Mouse (Mus musculus): ENCODE results near the gene Sult2b1. TPM values are rescaled to one million over a fixed set of nuclear protein-coding genes. Genes with fewer than 3 reads are reported as not detected.

The Sult2b1 gene
- total RNA-seq, 2 experiments from 2014 or later, result 7.1 to 9.7 TPM

DNA sequence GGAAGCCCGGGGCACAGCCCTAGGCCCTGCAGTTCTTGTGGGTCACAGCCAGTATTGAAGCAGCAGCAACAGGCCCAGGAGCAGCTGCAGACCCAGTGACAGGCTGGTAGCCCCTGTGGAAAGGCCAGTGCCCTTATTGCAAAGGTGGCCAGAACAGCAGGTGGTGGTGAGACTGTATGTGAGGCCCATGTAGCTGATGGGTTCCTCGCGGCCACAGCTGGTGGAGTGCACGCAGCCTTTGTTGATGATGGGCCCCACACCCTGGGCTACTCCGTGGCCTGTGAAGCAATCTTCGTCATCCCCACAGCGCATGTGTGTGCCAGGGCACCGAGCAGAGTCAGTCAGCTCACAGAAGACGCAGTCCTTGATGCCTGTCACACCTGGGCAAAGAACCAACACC, 59.3 kb downstream of the Sult2b1 start:
- H3K4me3 ChIP-seq, result no peak overlapping the region
- H3K27ac ChIP-seq, result no peak overlapping the region
- DNase-seq (ENCODE audit: low spot score in 2 of 2), result no peak
- TF ChIP-seq CTCF (conservative IDR thresholded peaks at IDR 0.05), result no peak

DNA sequence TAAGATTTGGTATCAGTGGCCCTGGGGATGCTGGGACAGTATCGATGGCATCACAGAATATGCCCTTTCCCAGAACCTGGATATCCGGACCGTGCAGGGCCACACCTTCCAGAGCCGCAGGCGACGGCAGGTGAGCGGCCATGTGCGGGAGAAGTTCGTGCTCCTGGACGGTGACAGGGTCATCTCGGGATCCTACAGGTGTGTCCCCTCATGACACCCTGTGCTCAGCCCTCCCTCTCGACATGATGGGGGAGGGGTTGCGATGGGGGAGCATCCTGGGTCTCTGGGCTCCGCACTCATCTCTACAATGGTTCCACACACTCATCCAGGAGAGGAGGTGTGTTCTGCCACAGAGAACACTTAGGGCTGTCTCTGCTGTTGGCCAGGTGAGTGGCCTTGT, 60.7 kb downstream of the Sult2b1 start:
- H3K4me3 ChIP-seq, result no peak overlapping the region
- no peak overlapping the region for H3K27ac ChIP-seq
- DNase-seq (ENCODE audit: low spot score in 2 of 2), result no peak
- no peak for TF ChIP-seq CTCF (conservative IDR thresholded peaks at IDR 0.05)

DNA sequence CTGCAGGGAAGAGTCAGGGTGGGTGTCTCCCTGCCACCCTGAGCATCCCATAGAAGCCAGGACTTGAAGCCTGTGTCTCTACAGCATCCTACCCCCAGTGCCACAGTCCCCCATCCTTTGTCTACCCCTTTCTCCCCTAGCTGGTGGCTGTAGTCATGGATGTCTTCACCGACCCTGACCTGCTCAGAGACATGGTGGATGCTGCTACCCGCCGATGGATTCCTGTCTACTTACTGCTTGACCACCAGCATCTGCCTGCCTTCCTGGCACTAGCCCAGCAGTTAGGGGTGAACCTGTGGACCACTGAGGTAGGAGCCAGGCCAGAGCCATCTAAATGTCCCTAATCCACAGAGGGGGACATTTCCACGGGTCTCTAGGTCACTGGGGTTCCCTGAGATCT, 61.2 kb downstream of the Sult2b1 start:
- no peak for TF ChIP-seq CTCF (conservative IDR thresholded peaks at IDR 0.05)
- Histone ChIP-seq H3K27ac (no peak overlapping the region), H3K4me3 (no peak overlapping the region)
- DNase-seq (ENCODE audit: low spot score in 2 of 2), result no peak

DNA sequence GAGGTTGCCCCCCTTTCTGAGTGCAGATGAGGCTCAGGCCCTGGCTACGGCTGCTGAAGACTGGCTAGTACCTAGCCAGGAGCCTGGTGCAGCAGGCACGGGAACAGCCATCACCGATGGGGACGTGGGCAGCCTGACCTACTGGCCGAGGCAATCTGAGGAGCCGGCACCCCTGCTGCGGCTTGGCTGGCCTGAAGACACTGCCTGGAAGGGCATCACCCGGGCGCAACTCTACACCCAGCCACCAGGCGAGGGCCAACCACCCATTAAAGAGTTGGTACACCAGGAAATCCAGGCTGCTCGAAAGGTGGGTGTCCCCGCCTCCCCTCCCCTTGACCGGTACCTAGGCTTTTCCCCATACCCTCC, 62.1 kb downstream of the Sult2b1 start:
- Histone ChIP-seq H3K27ac (0 out of 2 replicates have a peak overlapping the region, but pooled peaks have one; percentile 36), H3K4me3 (no peak overlapping the region)
- TF ChIP-seq CTCF (conservative IDR thresholded peaks at IDR 0.05), result 0 out of 2 replicates have a peak, but pooled peaks have one; percentile 17
- no peak for DNase-seq (ENCODE audit: low spot score in 2 of 2)

DNA sequence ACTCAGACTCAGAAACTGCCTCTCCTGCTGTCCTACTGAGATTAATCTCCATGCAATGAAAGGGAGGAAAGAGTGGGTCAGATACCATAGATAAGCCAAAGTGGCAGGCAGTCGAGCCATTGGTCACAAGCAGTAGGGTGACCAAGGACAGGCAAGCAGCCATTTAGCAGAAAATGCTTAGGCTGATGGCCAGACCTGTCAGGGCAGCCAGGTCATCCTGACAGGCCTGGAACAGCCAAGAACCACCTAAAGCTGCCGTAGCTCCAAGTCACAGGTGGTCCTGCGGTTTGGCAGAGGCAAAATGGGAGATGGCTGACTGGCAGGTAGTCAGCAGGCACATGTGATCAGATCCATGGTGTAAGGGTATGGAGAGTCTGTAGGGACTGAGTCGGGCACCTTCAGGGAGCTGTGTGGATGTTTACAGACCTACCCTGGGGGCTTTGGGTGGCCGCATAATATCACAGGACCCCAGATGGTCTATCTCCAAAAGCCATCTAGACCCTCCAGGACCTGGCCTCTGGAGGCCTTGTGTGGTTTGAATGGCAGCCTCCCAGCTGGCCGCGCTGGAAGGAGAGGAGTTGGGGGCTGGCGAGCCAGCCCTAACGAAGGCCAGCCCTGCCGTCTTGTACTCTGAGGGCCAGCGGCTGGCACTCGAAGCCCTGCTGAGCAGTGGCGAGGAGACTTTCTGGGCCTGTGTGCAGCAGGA, 62.7 kb downstream of the Sult2b1 start:
- DNase-seq (ENCODE audit: low spot score in 2 of 2), result no peak
- no peak overlapping the region for H3K4me3 ChIP-seq
- H3K27ac ChIP-seq, result no peak overlapping the region
- no peak for TF ChIP-seq CTCF (conservative IDR thresholded peaks at IDR 0.05)

DNA sequence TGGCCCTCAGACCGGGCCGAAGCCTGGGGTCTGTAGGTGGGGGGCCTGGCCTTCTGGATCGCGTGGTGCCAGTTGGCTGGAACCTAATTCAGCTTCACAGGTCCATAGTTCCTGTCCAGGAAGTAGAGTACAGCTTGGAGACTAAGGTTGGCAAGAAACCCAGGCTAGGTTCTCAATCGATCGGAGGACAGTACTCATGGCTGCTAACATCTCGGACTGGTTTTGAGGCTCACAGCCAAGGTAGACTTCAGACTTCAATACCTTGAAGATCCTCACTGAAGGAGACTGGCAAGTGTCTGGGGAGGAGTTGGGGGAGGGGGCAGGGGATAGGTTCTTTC, 63.3 kb downstream of the Sult2b1 start:
- Histone ChIP-seq H3K27ac (no peak overlapping the region), H3K4me3 (no peak overlapping the region)
- no peak for TF ChIP-seq CTCF (conservative IDR thresholded peaks at IDR 0.05)
- DNase-seq (ENCODE audit: low spot score in 2 of 2), result no peak

DNA sequence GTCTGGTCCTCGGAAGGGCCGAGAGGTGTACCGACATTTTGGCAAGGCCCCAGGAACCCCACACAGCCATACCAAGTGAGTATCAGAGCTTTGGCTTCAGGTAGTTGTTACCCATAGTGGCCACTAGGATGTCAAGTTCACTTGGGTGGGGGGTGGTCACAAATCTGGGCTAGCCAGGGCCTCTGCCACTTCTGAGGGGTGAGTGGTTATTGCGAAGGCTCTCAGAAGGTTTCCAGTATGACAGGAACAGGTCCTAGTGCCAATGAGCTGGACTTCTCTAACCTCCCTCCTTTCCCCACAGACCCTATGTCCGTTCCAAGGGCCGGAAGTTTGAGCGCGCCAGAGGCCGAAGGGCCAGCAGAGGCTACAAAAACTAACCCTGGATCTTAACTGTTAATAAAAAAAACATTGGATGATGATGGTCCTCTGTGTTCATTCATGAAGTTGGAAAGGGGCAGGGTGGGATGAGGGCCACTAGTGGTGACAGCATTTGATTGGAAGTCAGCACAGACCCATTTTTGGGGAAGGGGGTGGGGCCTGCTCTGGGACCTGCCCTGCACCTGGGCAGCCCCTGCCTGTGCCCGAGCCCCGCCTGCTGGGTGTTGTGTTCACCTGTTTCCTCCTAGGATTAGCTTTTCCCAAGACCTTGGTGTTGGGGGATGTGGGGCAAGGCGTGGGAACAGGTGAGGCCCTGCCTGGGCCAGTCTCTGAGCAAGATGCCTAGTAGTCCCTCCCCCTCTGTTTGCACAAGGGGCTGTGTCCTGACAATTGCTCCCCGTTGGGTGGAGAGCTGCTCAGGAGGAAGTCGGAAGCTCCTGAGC, 63.8 kb downstream of the Sult2b1 start, which contains the start of gene Fam83e:
Fam83e (plus strand) TSS at position 800 of the 821 bp plus-strand sequence.
- TF ChIP-seq CTCF (conservative IDR thresholded peaks at IDR 0.05), result peak; percentile 56
- no peak within 1 kb of the TSS for H3K4me3 ChIP-seq
- no peak within 1 kb of the TSS for H3K27ac ChIP-seq
- no peak for DNase-seq (ENCODE audit: low spot score in 2 of 2)

DNA sequence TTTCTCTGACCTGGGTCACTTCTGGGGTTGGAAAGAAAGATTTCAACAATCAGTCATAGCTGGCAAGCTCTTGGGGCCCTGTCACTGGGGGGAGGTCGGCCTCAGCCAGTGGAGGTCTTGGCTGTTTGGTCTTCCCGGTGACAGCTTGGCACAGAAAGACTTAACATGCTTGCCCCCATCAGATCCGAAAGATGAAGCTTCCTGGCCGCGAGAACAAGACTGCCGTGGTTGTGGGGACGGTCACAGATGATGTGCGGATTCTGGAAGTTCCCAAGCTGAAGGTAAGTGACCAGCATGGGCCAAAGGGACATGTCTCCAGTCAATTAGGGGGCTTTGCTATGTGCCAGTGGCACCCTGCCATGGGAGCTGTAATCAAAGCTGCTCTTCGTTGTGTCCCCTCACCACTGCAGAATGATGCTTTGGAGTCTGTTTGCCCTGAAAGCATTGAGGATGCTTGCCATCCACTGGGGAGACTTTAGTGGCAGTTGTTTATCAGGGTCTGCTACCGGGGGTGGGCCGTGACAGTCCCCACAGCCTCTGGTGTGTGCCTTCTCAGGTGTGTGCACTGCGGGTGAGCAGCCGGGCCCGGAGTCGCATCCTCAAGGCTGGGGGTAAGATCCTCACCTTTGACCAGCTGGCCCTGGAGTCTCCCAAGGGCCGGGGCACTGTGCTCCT, 64.6 kb downstream of the Sult2b1 start:
- no peak overlapping the region for H3K4me3 ChIP-seq
- no peak for DNase-seq (ENCODE audit: low spot score in 2 of 2)
- TF ChIP-seq CTCF (conservative IDR thresholded peaks at IDR 0.05), result no peak
- H3K27ac ChIP-seq, result no peak overlapping the region

DNA sequence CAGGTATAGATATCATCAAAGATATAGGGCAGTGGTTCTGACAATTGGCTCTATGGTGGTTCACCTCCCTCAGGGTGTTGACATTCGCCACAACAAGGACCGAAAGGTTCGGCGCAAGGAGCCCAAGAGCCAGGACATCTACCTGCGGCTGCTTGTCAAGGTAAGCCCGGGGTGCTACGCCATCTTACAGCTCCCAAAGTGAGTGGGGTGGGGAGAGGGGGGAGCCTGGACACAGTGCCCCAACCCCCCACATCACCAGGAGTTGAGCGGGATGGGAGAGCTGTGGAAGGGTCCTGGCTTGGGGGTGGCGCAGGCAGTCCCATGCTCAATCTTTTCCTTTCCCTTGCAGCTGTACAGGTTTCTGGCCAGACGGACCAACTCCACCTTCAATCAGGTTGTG, 65.3 kb downstream of the Sult2b1 start:
- peak overlapping the region; percentile 80 for H3K4me3 ChIP-seq
- DNase-seq (ENCODE audit: low spot score in 2 of 2), result no peak
- no peak for TF ChIP-seq CTCF (conservative IDR thresholded peaks at IDR 0.05)
- peak overlapping the region; percentile 97; the same call in 1 of the 2 replicates for H3K27ac ChIP-seq

DNA sequence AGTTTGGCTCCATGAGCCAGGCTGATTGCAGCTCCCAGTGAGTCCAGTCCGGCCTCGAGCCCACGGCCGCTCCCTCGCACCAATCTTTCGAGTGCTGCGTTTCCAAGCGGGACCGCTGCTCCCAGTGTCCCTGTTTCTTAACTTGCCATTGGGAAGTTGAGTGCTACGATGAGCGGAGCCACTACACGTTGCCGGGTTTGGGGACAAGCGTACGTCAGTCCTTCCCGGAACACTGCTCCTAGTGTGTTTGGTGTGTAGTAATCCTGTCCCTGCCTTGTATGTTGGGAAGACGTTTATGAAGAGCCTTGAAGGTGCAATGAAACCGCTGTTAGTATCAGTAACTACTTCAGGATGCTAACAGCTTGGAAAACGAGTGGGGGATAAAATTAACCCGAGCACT, 66.1 kb downstream of the Sult2b1 start:
- peak overlapping the region; percentile 80 for H3K4me3 ChIP-seq
- TF ChIP-seq CTCF (conservative IDR thresholded peaks at IDR 0.05), result no peak
- peak overlapping the region; percentile 97 for H3K27ac ChIP-seq
- no peak for DNase-seq (ENCODE audit: low spot score in 2 of 2)

DNA sequence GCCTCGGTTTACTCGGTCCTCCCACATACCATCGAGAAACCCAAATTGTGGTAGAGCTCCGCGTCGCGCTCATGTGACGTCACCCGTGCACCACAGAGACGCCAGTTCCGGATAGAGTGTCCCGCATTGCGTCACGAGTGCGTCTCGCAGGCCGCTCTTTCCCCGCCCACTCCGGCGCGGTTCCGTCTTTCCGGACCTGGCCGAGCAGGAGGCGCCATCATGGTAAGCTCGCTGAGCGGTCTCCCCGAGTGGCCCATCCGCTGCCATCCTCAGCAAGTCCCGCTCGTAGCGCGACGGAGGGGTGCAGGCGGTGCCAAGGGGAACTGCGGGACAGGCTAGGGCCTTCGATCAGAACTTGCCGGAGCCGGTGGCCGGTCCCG, 66.6 kb downstream of the Sult2b1 start, which contains the start of gene Sphk2:
Sphk2 (minus strand) TSS at position 85 of the 380 bp plus-strand sequence.
- DNase-seq (ENCODE audit: low spot score in 2 of 2), result peak; percentile 97 to 99
- H3K27ac ChIP-seq, result peak within 1 kb of the TSS; percentile 97
- H3K4me3 ChIP-seq, result peak within 1 kb of the TSS; percentile 80
- TF ChIP-seq CTCF (conservative IDR thresholded peaks at IDR 0.05), result peak; percentile 27

DNA sequence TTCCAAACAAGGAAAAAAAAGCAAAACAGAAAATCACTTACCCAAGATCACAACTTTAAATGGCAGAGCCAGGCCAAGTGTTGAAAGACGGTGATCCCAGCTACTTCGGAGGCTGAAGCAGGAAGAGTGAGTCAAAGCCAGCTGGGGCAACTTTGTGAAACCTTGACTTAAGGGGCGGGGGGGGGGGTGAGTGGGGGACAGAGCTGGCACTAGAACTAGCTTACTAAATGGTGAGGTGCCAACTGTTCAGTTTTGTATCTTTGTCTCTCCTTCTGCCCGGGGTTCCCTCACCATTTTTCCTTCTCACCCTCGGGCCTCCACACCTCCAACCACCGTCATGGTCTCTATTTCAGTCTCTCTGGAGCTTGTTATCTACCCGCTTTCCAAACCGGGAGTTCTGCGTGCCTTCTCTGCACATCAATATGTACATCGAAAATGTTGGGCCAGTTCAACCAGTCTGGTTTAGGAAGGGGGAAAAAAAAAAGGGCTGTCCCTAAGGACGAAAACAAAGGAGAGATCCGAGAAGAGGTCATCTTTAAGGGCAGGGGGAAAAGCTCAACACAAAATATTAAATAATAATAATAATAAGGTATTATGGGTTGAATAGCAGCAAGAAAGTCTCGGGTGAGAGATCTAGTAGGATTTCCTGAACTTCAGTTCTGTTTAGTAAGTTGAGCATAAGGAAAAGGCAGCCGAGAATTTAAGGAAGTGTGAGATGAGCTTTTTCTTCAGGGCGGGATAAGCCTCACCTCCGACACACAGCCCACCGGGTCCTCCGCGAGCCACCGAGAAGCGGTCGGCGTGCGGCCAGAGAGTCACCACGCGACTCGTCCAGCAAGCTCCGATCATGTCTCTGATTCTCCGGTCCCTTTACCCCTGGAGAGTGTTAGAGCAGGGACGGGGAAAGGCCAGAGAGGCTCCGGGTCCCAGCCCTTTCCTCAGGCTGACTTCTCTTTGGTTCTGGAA, 67.2 kb downstream of the Sult2b1 start:
- DNase-seq (ENCODE audit: low spot score in 2 of 2), result no peak
- no peak for TF ChIP-seq CTCF (conservative IDR thresholded peaks at IDR 0.05)
- peak overlapping the region; percentile 97 for H3K27ac ChIP-seq
- H3K4me3 ChIP-seq, result peak overlapping the region; percentile 80
